Mouse (Mus musculus) neutrophil, adult 5-6 weeks (primary cell): Measurements from ENCODE around the gene Adcy10. TPM values are rescaled to one million over a fixed set of nuclear protein-coding genes. Genes with fewer than 3 reads are reported as not detected.

ENCODE experiments used
- ATAC-seq: fragments of 151-379, 151-347 bp; 2 replicates; pipeline ENCODE4 v1.8.0; 2017; ENCODE audit warnings: mild to moderate bottlenecking, moderate TSS enrichment; ENCODE audit not compliant: insufficient number of reproducible peaks, poor library complexity, low FRiP score, severe bottlenecking; ENCODE audit errors: extremely low read depth
- total RNA-seq: library from RNA; stranded (forward); fragments of 200-1000 nt; gene quantifications from 2 replicates; pipeline ENCODE4 v1.2.3, GENCODE M21; 2017

The Adcy10 gene
- total RNA-seq, 1 experiment from 2014 or later, result 0.23 TPM

- no peak for ATAC-seq
Observed at GRCm38 (mm10) chr1:165592295-165593082, 107.5 kb downstream of the Adcy10 start.

GRCm38 (mm10) chr1:165594699-165595421, 109.9 kb downstream of the Adcy10 start:
- ATAC-seq, result no peak

- no peak for ATAC-seq
Observed at GRCm38 (mm10) chr1:165601775-165602280, 116.8 kb downstream of the Adcy10 start.

- no peak for ATAC-seq
Observed at GRCm38 (mm10) chr1:165603218-165603617, 118.2 kb downstream of the Adcy10 start.

GRCm38 (mm10) chr1:165604203-165604602, 119.2 kb downstream of the Adcy10 start:
- 0 out of 2 replicates have a peak, but pooled peaks have one; percentile 44 for ATAC-seq

GRCm38 (mm10) chr1:165605108-165605507, 120.1 kb downstream of the Adcy10 start:
- no peak for ATAC-seq

- ATAC-seq, result no peak
Observed at GRCm38 (mm10) chr1:165605774-165606173, 120.8 kb downstream of the Adcy10 start.

- ATAC-seq, result no peak
Observed at GRCm38 (mm10) chr1:165608904-165609303, 123.9 kb downstream of the Adcy10 start.

- ATAC-seq, result no peak
Observed at GRCm38 (mm10) chr1:165609495-165610320, 124.7 kb downstream of the Adcy10 start.

- ATAC-seq, result no peak
Observed at GRCm38 (mm10) chr1:165610321-165610999, 125.5 kb downstream of the Adcy10 start.

GRCm38 (mm10) chr1:165612714-165613113, 127.7 kb downstream of the Adcy10 start:
- ATAC-seq, result 0 out of 2 replicates have a peak, but pooled peaks have one; percentile 26

GRCm38 (mm10) chr1:165613926-165614325, 128.9 kb downstream of the Adcy10 start:
- no peak for ATAC-seq

GRCm38 (mm10) chr1:165614793-165615192, 129.8 kb downstream of the Adcy10 start:
- no peak for ATAC-seq

- ATAC-seq, result no peak
Observed at GRCm38 (mm10) chr1:165616652-165617051, 131.7 kb downstream of the Adcy10 start.

GRCm38 (mm10) chr1:165617166-165617891, 132.3 kb downstream of the Adcy10 start:
- no peak for ATAC-seq

- no peak for ATAC-seq
Observed at GRCm38 (mm10) chr1:165618201-165618624, 133.2 kb downstream of the Adcy10 start.

GRCm38 (mm10) chr1:165625058-165625457, 140.1 kb downstream of the Adcy10 start:
- ATAC-seq, result no peak

- ATAC-seq, result no peak
Observed at GRCm38 (mm10) chr1:165625896-165626295, 140.9 kb downstream of the Adcy10 start.
